Mouse (Mus musculus): Measurements from ENCODE around the gene Col9a2. TPM values are rescaled to one million over a fixed set of nuclear protein-coding genes. Genes with fewer than 3 reads are reported as not detected.

Col9a2 gene
- not detected in 2 replicates for total RNA-seq (2014; rRNA removed)
- not detected in 2 replicates for polyA plus RNA-seq (2012; rRNA removed)

DNA sequence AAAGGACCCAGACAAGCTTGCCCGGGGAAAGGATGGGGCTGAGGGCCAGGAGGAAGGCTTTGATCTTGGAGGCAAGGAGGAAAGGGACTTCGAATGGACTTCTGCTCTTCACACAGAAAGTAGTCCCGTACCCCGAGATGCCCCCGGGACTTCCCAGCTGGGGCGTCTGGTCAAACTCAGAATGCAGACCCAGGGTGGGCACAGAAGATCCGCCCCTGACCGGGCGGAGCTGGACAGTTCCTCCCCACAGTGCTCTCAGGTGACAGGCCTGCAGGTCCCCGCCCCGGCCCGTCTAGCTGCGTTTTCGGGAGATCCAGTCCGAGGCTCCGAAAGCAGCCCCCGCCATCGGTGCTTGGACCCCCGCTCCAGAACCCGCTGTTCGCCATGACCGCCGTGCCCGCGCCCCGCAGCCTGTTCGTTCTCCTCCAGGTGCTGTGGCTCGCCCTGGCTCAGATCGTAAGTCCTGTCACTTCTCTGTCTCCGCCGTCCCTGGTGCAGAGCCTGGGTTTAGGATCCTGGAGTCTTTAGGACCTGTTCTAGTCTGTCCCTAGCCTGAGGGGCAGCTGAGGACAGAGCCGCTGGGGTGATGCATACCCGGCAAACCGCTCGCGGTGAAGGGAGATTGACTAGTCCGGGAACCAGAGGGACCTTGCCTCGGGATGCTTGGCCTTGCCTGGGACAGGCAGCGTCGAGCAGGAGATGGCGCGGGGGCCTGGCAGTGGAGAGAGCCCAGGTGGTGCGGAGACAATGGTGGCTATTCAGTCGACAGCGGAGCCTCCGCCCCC is at the start of gene Col9a2:
Gene Col9a2, plus strand, starts transcription at position 55 of the 785 bp plus-strand sequence.
- no peak for DNase-seq (ENCODE audit: extremely low read depth, low read depth, low spot score)
- H3K9ac ChIP-seq (ENCODE audit: low read depth, low read length) = no peak within 1 kb of the TSS
- WGBS = 4% methylated on average over 46 of the region's 46 CpGs

DNA sequence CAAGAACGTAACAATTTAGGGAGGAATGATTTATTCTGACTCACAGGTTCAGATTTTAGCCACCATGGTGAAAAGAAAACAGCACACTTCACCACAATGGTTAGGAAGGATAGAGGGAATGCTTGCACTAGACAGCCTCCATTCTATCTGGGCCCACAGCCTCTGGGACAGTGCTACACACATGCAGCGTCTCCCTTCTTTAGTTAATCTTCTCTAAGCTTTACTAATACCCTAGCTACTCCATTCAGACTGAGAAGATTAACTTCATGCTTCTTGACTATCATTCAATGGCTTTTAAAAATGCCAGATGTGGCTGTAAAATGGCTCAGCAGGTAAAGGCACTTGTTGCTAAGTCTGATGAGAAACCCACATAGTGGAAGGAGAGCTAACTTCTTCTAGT is 46.9 kb upstream of the Col9a2 start:
- H3K27ac ChIP-seq (replicated peaks; ENCODE audit: insufficient read depth, low read depth, low read length) = no peak overlapping the region
- no peak overlapping the region for H3K9ac ChIP-seq (ENCODE audit: low read depth, low read length)
- H3K4me3 ChIP-seq (ENCODE audit: insufficient read depth, low read depth, low read length) = no peak overlapping the region
- DNase-seq (ENCODE audit: extremely low read depth, low read depth, low spot score) = no peak
- TF ChIP-seq POLR2A (IDR thresholded peaks at IDR 0.05; ENCODE audit: extremely low read depth, insufficient read depth, low read length) = no peak
- TF ChIP-seq CTCF (IDR thresholded peaks at IDR 0.05; ENCODE audit: low read depth, low read length) = no peak
- H3K36me3 ChIP-seq (ENCODE audit: control insufficient read depth, insufficient read depth, low read length) = no peaks in the 10 kb centered on the region
- 81% methylated on average over 2 of the region's 2 CpGs for WGBS
- H3K27me3 ChIP-seq (ENCODE audit: control insufficient read depth, insufficient read depth, low read length) = no peaks in the 10 kb centered on the region
- H3K79me2 ChIP-seq (ENCODE audit: control insufficient read depth, insufficient read depth, low read length) = peaks cover 29% of the 10 kb centered on the region; the same call in 1 of the 2 replicates
- H3K4me1 ChIP-seq (ENCODE audit: control insufficient read depth, insufficient read depth, low read length) = peaks cover 19% of the 10 kb centered on the region; the same call in 1 of the 2 replicates

More for the DNA sequence above, at the start of gene Col9a2:
- Histone ChIP-seq H3K27me3 (ENCODE audit: control insufficient read depth, insufficient read depth, low read length) (peaks cover 13% of the 10 kb centered on the region), H3K36me3 (ENCODE audit: control insufficient read depth, insufficient read depth, low read length) (no peaks in the 10 kb centered on the region), H3K79me2 (ENCODE audit: control insufficient read depth, insufficient read depth, low read length) (no peaks in the 10 kb centered on the region), H3K4me3 (ENCODE audit: insufficient read depth, low read depth, low read length) (no peak within 1 kb of the TSS), H3K4me1 (ENCODE audit: control insufficient read depth, insufficient read depth, low read length) (no peaks in the 10 kb centered on the region), H3K27ac (replicated peaks; ENCODE audit: insufficient read depth, low read depth, low read length) (no peak within 1 kb of the TSS)
- no peak for TF ChIP-seq POLR2A (IDR thresholded peaks at IDR 0.05; ENCODE audit: extremely low read depth, insufficient read depth, low read length)
- no peak for TF ChIP-seq CTCF (IDR thresholded peaks at IDR 0.05; ENCODE audit: low read depth, low read length)

DNA sequence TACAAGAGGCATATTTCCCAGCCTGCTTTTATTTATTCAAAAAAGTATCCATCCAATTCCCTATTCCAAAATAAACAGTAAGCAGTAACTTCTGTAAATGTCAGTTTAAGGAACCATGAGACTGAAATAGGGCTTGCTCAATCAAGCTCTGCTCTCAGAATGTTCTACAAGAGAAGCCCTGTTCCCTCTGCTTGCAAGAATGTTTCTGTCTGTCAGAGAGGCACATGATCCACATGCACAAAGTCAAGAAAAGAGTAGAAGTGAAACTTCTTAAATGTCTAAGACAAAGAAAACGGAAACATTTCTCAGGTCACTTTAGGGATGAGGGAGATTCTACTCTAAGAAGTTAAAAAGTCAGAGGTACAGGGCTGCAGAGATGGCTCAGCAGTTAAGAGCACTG is 46.2 kb upstream of the Col9a2 start:
- WGBS = 75% methylated on average over 1 of the region's 1 CpGs
- peak; percentile 92 for DNase-seq (ENCODE audit: extremely low read depth, low read depth, low spot score)

DNA sequence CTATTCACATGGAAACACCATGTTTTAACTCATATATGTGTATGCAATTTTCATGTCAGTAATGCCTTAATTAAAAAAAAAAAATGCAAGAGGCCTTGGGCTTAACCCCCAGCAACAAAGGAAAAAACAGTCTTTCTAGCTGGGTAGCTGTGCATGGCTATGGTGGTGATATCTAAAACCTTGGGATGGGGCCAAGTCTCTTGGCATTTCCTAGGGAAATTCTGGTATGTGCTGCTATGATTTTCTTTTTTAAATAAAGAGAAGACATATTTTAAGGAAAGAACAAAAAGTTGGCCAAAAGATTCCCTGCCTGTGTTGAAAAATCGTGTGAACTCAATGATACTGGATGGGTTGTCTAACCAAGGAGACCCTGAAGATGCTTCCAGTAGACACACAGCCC is 43.3 kb upstream of the Col9a2 start:
- no peaks in the 10 kb centered on the region for H3K36me3 ChIP-seq (ENCODE audit: control insufficient read depth, insufficient read depth, low read length)
- 84% methylated on average over 1 of the region's 1 CpGs for WGBS
- no peak overlapping the region for H3K4me3 ChIP-seq (ENCODE audit: insufficient read depth, low read depth, low read length)
- TF ChIP-seq POLR2A (IDR thresholded peaks at IDR 0.05; ENCODE audit: extremely low read depth, insufficient read depth, low read length) = no peak
- no peak for TF ChIP-seq CTCF (IDR thresholded peaks at IDR 0.05; ENCODE audit: low read depth, low read length)
- H3K27me3 ChIP-seq (ENCODE audit: control insufficient read depth, insufficient read depth, low read length) = no peaks in the 10 kb centered on the region
- H3K4me1 ChIP-seq (ENCODE audit: control insufficient read depth, insufficient read depth, low read length) = peaks cover 23% of the 10 kb centered on the region
- peaks cover 37% of the 10 kb centered on the region; the same call in 1 of the 2 replicates for H3K79me2 ChIP-seq (ENCODE audit: control insufficient read depth, insufficient read depth, low read length)
- no peak for DNase-seq (ENCODE audit: extremely low read depth, low read depth, low spot score)
- no peak overlapping the region for H3K9ac ChIP-seq (ENCODE audit: low read depth, low read length)
- no peak overlapping the region for H3K27ac ChIP-seq (replicated peaks; ENCODE audit: insufficient read depth, low read depth, low read length)

More for the DNA sequence above, 46.2 kb upstream of the Col9a2 start:
- no peak for TF ChIP-seq CTCF (IDR thresholded peaks at IDR 0.05; ENCODE audit: low read depth, low read length)
- TF ChIP-seq POLR2A (IDR thresholded peaks at IDR 0.05; ENCODE audit: extremely low read depth, insufficient read depth, low read length) = no peak
- Histone ChIP-seq H3K27ac (replicated peaks; ENCODE audit: insufficient read depth, low read depth, low read length) (no peak overlapping the region), H3K4me3 (ENCODE audit: insufficient read depth, low read depth, low read length) (no peak overlapping the region), H3K27me3 (ENCODE audit: control insufficient read depth, insufficient read depth, low read length) (no peaks in the 10 kb centered on the region), H3K79me2 (ENCODE audit: control insufficient read depth, insufficient read depth, low read length) (peaks cover 33% of the 10 kb centered on the region; the same call in 1 of the 2 replicates), H3K9ac (ENCODE audit: low read depth, low read length) (no peak overlapping the region), H3K4me1 (ENCODE audit: control insufficient read depth, insufficient read depth, low read length) (peaks cover 22% of the 10 kb centered on the region), H3K36me3 (ENCODE audit: control insufficient read depth, insufficient read depth, low read length) (no peaks in the 10 kb centered on the region)

DNA sequence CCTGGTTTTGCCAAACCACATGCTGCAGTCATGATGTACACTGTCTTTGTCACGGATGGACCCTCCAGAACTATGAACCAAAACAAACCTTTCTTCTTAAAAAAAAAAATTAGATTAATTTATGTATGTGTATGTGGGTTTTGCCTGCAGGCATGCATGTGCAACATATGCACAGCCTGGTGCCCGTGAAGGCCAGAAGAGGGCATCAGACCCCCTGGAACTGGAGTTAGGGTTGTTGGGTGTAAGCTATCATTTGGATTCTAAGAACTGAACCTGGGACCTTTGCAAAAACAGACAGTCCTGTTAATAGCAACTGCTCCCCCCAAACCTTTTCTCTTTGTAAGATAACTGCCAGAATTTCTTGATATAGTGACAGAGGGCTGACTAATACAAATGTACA is 38.1 kb upstream of the Col9a2 start:
- no peak overlapping the region for H3K27ac ChIP-seq (replicated peaks; ENCODE audit: insufficient read depth, low read depth, low read length)
- TF ChIP-seq CTCF (IDR thresholded peaks at IDR 0.05; ENCODE audit: low read depth, low read length) = no peak
- TF ChIP-seq POLR2A (IDR thresholded peaks at IDR 0.05; ENCODE audit: extremely low read depth, insufficient read depth, low read length) = no peak
- DNase-seq (ENCODE audit: extremely low read depth, low read depth, low spot score) = no peak
- H3K79me2 ChIP-seq (ENCODE audit: control insufficient read depth, insufficient read depth, low read length) = peaks cover 37% of the 10 kb centered on the region; the same call in 1 of the 2 replicates
- H3K4me3 ChIP-seq (ENCODE audit: insufficient read depth, low read depth, low read length) = no peak overlapping the region
- no peak overlapping the region for H3K9ac ChIP-seq (ENCODE audit: low read depth, low read length)
- H3K4me1 ChIP-seq (ENCODE audit: control insufficient read depth, insufficient read depth, low read length) = peaks cover 14% of the 10 kb centered on the region
- WGBS = 83% methylated on average over 2 of the region's 2 CpGs
- H3K27me3 ChIP-seq (ENCODE audit: control insufficient read depth, insufficient read depth, low read length) = no peaks in the 10 kb centered on the region
- H3K36me3 ChIP-seq (ENCODE audit: control insufficient read depth, insufficient read depth, low read length) = no peaks in the 10 kb centered on the region

DNA sequence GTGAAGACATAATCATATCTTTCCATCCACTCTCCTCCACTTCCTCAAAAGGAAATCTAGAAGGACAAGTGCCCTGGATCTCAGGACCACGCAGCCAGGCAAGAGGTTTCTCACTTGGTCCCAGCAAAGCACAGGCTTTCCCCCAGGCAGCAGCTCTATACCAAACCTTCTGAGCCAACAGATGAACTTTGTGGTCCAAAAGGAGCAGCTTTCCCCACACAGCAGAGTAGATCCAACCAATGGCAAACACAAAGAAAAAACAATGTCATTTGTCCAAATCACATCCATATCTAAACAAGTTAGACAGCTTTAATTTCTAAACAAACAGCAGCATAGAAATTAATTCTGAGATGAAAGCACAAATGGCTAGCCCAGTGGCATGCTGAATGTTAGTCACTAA is 37.5 kb upstream of the Col9a2 start:
- Histone ChIP-seq H3K9ac (ENCODE audit: low read depth, low read length) (no peak overlapping the region), H3K27ac (replicated peaks; ENCODE audit: insufficient read depth, low read depth, low read length) (no peak overlapping the region), H3K79me2 (ENCODE audit: control insufficient read depth, insufficient read depth, low read length) (peaks cover 32% of the 10 kb centered on the region; the same call in 1 of the 2 replicates), H3K4me1 (ENCODE audit: control insufficient read depth, insufficient read depth, low read length) (peaks cover 17% of the 10 kb centered on the region), H3K4me3 (ENCODE audit: insufficient read depth, low read depth, low read length) (no peak overlapping the region), H3K27me3 (ENCODE audit: control insufficient read depth, insufficient read depth, low read length) (no peaks in the 10 kb centered on the region), H3K36me3 (ENCODE audit: control insufficient read depth, insufficient read depth, low read length) (no peaks in the 10 kb centered on the region)
- WGBS = 57% methylated on average over 1 of the region's 1 CpGs
- no peak for DNase-seq (ENCODE audit: extremely low read depth, low read depth, low spot score)
- TF ChIP-seq POLR2A (IDR thresholded peaks at IDR 0.05; ENCODE audit: extremely low read depth, insufficient read depth, low read length) (no peak), CTCF (IDR thresholded peaks at IDR 0.05; ENCODE audit: low read depth, low read length) (no peak)
